Mouse (Mus musculus): Measurements from ENCODE around the gene Elp5. TPM values are rescaled to one million over a fixed set of nuclear protein-coding genes. Genes with fewer than 3 reads are reported as not detected.

Elp5 gene
- total and polyA plus RNA-seq, 3 experiments: 95.9 to 177 (median 119) TPM

DNA sequence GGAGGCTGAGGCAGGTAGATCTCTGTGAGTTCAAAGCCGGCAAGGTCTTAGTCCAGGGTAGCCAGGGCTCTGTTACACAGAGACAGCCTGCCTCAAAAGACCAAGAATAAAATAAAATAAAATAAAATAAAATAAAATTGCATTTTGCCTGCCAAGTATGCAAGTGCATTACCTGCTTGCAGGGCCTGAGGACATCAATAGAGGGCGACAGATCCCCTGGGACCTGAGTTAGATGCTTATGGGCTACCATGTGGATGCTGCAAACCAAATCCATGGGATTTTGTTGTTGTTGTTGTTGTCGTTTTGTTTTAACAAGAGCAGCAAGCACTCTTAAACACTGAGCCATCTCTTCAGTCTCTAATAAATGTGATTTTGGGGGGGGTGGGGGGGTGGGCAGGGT is 50.1 kb downstream of the Elp5 start:
- no peaks in the 10 kb centered on the region for H3K9me3 ChIP-seq (replicated peaks; ENCODE audit: low read length)
- DNase-seq (ENCODE audit: extremely low read depth): peak; percentile 52
- peaks cover 6 to 60% of the 10 kb centered on the region in 2 experiments for H3K4me1 ChIP-seq (ENCODE audit: control insufficient read depth in 1 of 2, insufficient read depth in 2 of 2)
- H3K9ac ChIP-seq (ENCODE audit: insufficient read depth, low read depth): no peak overlapping the region
- dilution Hi-C loops (cut with MboI; ENCODE audit: extremely low pct_ligation_motif_present, extremely low pct_unique_long_range_greater_than_20kb, low sequenced_read_pairs) (no loop called here), in situ Hi-C loops (cut with MboI; ENCODE audit: low pct_ligation_motif_present, low pct_unique_long_range_greater_than_20kb, low sequenced_read_pairs) (no loop called here)
- peaks cover 31% of the 10 kb centered on the region for H3K27me3 ChIP-seq (replicated peaks)
- no peak overlapping the region for H3K4me3 ChIP-seq (replicated peaks in 1 of 3; ENCODE audit: low read depth in 2 of 3, low read length in 2 of 3, poor library complexity in 1 of 3)
- H3K4me2 ChIP-seq (ENCODE audit: insufficient read depth, low read depth, poor library complexity, severe bottlenecking): no peak overlapping the region
- no peaks in the 10 kb centered on the region for H3K79me2 ChIP-seq (replicated peaks; ENCODE audit: control insufficient read depth, extremely low read depth, insufficient read depth, poor library complexity, severe bottlenecking)
- H3K27ac ChIP-seq (ENCODE audit: insufficient read depth, low read depth): no peak overlapping the region
- TF ChIP-seq KAT2A (IDR thresholded peaks at IDR 0.05; ENCODE audit: insufficient replicate concordance, low read length) (no peak), ETS1 (conservative IDR thresholded peaks at IDR 0.05; ENCODE audit: low read depth, low read length) (no peak), ELF1 (IDR thresholded peaks at IDR 0.05; ENCODE audit: low read depth, low read length) (no peak), MAZ (IDR thresholded peaks at IDR 0.05; ENCODE audit: low read depth, low read length) (no peak), HCFC1 (IDR thresholded peaks at IDR 0.05; ENCODE audit: low read depth, low read length) (no peak), TBP (conservative IDR thresholded peaks at IDR 0.05; ENCODE audit: low read depth, low read length) (no peak), JUND (conservative IDR thresholded peaks at IDR 0.05; ENCODE audit: low read depth, low read length) (no peak), NRF1 (IDR thresholded peaks at IDR 0.05; ENCODE audit: low read depth, low read length) (no peak), CTCF (conservative IDR thresholded peaks at IDR 0.05 in 1 of 2, IDR thresholded peaks at IDR 0.05 in 1 of 2; ENCODE audit: low read depth in 2 of 2, low read length in 2 of 2) (peak; percentile 44 to 65; a peak in 3 of 4 replicates), MYC (IDR thresholded peaks at IDR 0.05; ENCODE audit: low read depth, low read length) (no peak), RAD21 (IDR thresholded peaks at IDR 0.05; ENCODE audit: low read depth, low read length) (peak; percentile 31), BHLHE40 (IDR thresholded peaks at IDR 0.05; ENCODE audit: low read depth, low read length) (no peak), E2F4 (IDR thresholded peaks at IDR 0.05; ENCODE audit: insufficient replicate concordance, low read depth, low read length) (no peak), ZNF384 (IDR thresholded peaks at IDR 0.05; ENCODE audit: low read depth, low read length) (no peak), IRF4 (IDR thresholded peaks at IDR 0.05; ENCODE audit: low read depth, low read length) (no peak)
- no peaks in the 10 kb centered on the region for H3K36me3 ChIP-seq (replicated peaks in 1 of 2; ENCODE audit: control insufficient read depth in 1 of 2, insufficient read depth in 1 of 2, low read length in 1 of 2)

DNA sequence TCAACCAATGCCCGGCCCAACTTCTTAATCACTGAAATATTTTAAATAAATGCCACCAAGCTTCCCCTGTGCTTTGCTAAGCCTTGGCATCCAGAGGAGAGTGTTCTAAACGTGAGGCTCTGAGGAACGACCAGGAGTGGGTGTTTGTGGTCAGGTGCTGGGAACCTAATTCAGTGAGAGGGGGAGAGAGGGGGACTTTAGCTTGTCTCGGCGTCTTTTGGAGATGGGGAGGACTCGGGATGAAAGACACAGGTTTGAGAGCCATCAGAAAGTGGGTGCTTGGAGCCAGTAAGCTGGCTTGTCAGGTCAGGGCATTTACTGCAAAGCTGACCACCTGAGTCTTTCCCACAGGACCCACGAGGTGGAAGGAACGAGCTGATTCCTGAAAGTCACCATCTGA is 50.5 kb downstream of the Elp5 start:
- TF ChIP-seq CTCF (conservative IDR thresholded peaks at IDR 0.05 in 1 of 2, IDR thresholded peaks at IDR 0.05 in 1 of 2; ENCODE audit: low read depth in 2 of 2, low read length in 2 of 2): no peak
- no peak for TF ChIP-seq NRF1 (IDR thresholded peaks at IDR 0.05; ENCODE audit: low read depth, low read length)
- TF ChIP-seq NELFE (IDR thresholded peaks at IDR 0.05; ENCODE audit: low read depth, low read length): no peak
- no peak for TF ChIP-seq PAX5 (IDR thresholded peaks at IDR 0.05; ENCODE audit: low read length)
- TF ChIP-seq ZNF384 (IDR thresholded peaks at IDR 0.05; ENCODE audit: low read depth, low read length): no peak
- no peak for TF ChIP-seq E2F4 (IDR thresholded peaks at IDR 0.05; ENCODE audit: insufficient replicate concordance, low read depth, low read length)
- Histone ChIP-seq H3K9ac (ENCODE audit: insufficient read depth, low read depth) (no peak overlapping the region), H3K27me3 (replicated peaks) (peaks cover 26% of the 10 kb centered on the region), H3K9me3 (replicated peaks; ENCODE audit: low read length) (no peaks in the 10 kb centered on the region), H3K4me1 (ENCODE audit: control insufficient read depth in 1 of 2, insufficient read depth in 2 of 2) (peaks cover 6 to 56% of the 10 kb centered on the region in 2 experiments), H3K4me3 (replicated peaks in 1 of 3; ENCODE audit: low read depth in 2 of 3, low read length in 2 of 3, poor library complexity in 1 of 3) (no peak overlapping the region), H3K27ac (ENCODE audit: insufficient read depth, low read depth) (no peak overlapping the region), H3K79me2 (replicated peaks; ENCODE audit: control insufficient read depth, extremely low read depth, insufficient read depth, poor library complexity, severe bottlenecking) (no peaks in the 10 kb centered on the region), H3K36me3 (replicated peaks in 1 of 2; ENCODE audit: control insufficient read depth in 1 of 2, insufficient read depth in 1 of 2, low read length in 1 of 2) (no peaks in the 10 kb centered on the region), H3K4me2 (ENCODE audit: insufficient read depth, low read depth, poor library complexity, severe bottlenecking) (no peak overlapping the region)
- no peak for DNase-seq (ENCODE audit: extremely low read depth)
- in situ Hi-C loops (cut with MboI; ENCODE audit: low pct_ligation_motif_present, low pct_unique_long_range_greater_than_20kb, low sequenced_read_pairs) (no loop called here), dilution Hi-C loops (cut with MboI; ENCODE audit: extremely low pct_ligation_motif_present, extremely low pct_unique_long_range_greater_than_20kb, low sequenced_read_pairs) (no loop called here)
